Mouse (Mus musculus) olfactory bulb, adult 2 months (tissue): Measurements from ENCODE around the gene Uckl1.

ENCODE experiments used
- CTCF ChIP-seq: fragments of 200-500 bp; IDR thresholded peaks from 2 replicates; pipeline ENCODE4 v1.5.1; 2012; ENCODE audit warnings: low read depth, mild to moderate bottlenecking, low read length, moderate library complexity; ENCODE audit not compliant: insufficient read depth
- POLR2A ChIP-seq: fragments of 200-500 bp; IDR thresholded peaks from 2 replicates; pipeline ENCODE4 v1.6.1; 2012; ENCODE audit warnings: mild to moderate bottlenecking, low read depth, low read length, moderate library complexity; ENCODE audit not compliant: insufficient read depth

DNA sequence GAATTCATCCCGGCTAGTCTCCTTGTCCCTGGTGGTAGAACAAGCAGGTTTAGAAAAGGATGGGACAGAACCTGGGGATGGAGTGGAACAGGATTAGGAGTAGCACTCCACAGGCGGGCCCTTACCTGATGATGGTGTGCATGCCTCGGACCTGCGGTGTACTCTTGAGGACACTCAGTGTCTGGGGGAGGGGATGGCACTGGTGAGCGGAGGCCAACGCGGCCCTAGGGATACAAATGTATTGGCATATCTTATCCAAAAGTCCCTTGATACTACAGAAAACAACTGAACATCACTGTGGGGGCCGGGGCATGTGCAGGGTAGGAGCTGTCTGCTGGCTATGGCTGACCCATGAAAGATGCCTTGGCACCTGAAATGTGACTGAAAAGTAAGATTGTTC is 14.3 kb downstream of the Uckl1 start:
- TF ChIP-seq CTCF (no peak), POLR2A (no peak)
